Mouse (Mus musculus): Measurements from ENCODE around the gene Rcc1. TPM values are rescaled to one million over a fixed set of nuclear protein-coding genes. Genes with fewer than 3 reads are reported as not detected.
"Not testable (repeated sequence)": the region's sequence is repeated elsewhere in the genome, so short reads cannot be mapped to it uniquely, and the experiment has no call there.

Rcc1 gene
- polyA plus RNA-seq, 1 experiment from 2014 or later, result 164 TPM

DNA sequence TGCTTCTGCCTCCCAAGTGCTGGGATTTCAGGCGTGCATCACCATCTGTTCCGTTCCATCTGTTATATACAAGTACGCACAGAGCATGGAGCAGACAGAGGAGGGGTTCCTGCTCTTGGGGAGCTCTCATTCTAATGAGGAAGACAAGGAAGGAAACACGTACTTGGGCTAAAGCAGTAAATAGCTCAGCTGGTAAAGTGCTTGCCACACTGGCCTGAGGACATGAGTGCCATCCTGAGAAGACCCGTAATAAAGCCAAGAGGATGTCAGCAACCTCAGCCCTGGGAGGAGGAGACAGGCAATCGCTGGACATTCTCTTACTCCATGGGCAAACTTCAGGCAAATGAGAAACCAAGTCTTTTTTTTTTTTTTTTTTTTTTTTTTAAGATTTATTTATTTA, 47.4 kb downstream of the Rcc1 start:
- Histone ChIP-seq H3K4me3 (no peak overlapping the region), H3K4me1 (peaks cover 26% of the 10 kb centered on the region), H3K27ac (replicated peaks) (no peak overlapping the region), H3K27me3 (ENCODE audit: low read depth, poor library complexity, severe bottlenecking) (no peaks in the 10 kb centered on the region), H3K36me3 (peaks cover 18% of the 10 kb centered on the region), H3K9me3 (replicated peaks) (no peaks in the 10 kb centered on the region)
- no peak for DNase-seq (ENCODE audit: low spot score)
- WGBS, result 84% methylated on average over 6 of the region's 6 CpGs

GRCm38 (mm10) chr4:132305276-132305675, 48.1 kb downstream of the Rcc1 start:
- Histone ChIP-seq H3K4me1 (peaks cover 25% of the 10 kb centered on the region), H3K36me3 (peaks cover 11% of the 10 kb centered on the region), H3K4me3 (no peak overlapping the region), H3K27me3 (ENCODE audit: low read depth, poor library complexity, severe bottlenecking) (no peaks in the 10 kb centered on the region), H3K27ac (replicated peaks) (no peak overlapping the region), H3K9me3 (replicated peaks) (no peaks in the 10 kb centered on the region)
- no peak for DNase-seq (ENCODE audit: low spot score)
- 88% methylated on average over 8 of the region's 8 CpGs for WGBS

GRCm38 (mm10) chr4:132303484-132303883, 49.9 kb downstream of the Rcc1 start:
- not testable (repeated sequence) for H3K9me3 ChIP-seq (replicated peaks); H3K36me3 ChIP-seq; DNase-seq (ENCODE audit: low spot score); H3K27me3 ChIP-seq (ENCODE audit: low read depth, poor library complexity, severe bottlenecking); H3K27ac ChIP-seq (replicated peaks)
- Histone ChIP-seq H3K4me1 (peaks cover 14% of the 10 kb centered on the region), H3K4me3 (peak overlapping the region; percentile 59)
- WGBS, result 47% methylated on average over 6 of the region's 6 CpGs

DNA sequence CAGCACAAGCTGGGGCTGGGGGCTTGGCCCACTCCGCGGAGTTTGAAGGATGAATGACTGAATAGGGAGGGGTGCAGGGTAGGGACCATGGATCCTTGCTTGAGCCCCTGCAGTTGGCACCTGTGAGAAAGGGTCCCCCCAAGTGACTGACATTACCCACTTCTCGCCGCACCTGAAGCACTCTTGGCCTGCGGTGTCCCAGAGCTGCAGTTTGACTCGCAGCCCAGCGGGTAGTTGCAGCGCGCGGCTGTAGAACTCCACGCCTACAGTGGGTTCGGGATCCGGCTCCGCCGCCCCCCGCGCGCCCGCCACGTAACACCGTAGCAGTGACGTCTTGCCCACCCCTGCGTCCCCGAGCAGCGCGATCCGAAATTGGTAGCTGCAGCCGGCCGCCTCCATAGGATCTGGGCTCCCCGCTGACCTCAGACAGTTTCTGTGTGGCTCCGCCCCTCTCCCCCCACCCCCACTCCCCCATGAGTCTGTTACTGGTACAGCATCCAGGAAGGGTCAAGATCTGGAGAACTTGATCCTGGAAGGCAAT, 50.4 kb downstream of the Rcc1 start, which contains the start of gene Rab42:
Gene Rab42, minus strand, starts transcription at position 447 of the 541 bp plus-strand sequence.
- Histone ChIP-seq H3K27ac (replicated peaks) (peak within 1 kb of the TSS; percentile 70), H3K4me1 (peaks cover 14% of the 10 kb centered on the region)
- WGBS, result 2% methylated on average over 31 of the region's 31 CpGs

GRCm38 (mm10) chr4:132301965-132302938, 51.2 kb downstream of the Rcc1 start:
- 76% methylated on average over 16 of the region's 16 CpGs for WGBS
- H3K27me3 ChIP-seq (ENCODE audit: low read depth, poor library complexity, severe bottlenecking), result no peaks in the 10 kb centered on the region
- peak overlapping the region; percentile 59 for H3K4me3 ChIP-seq
- H3K36me3 ChIP-seq, result no peaks in the 10 kb centered on the region
- no peaks in the 10 kb centered on the region for H3K9me3 ChIP-seq (replicated peaks)
- H3K4me1 ChIP-seq, result peaks cover 14% of the 10 kb centered on the region
- DNase-seq (ENCODE audit: low spot score), result no peak
- H3K27ac ChIP-seq (replicated peaks), result peak overlapping the region; percentile 70; the same call in 1 of the 2 replicates

More for the DNA sequence above, 50.4 kb downstream of the Rcc1 start, which contains the start of gene Rab42:
- H3K4me3 ChIP-seq, result peak within 1 kb of the TSS; percentile 59
- DNase-seq (ENCODE audit: low spot score), result peak; percentile 64
- no peaks in the 10 kb centered on the region for H3K36me3 ChIP-seq
- H3K9me3 ChIP-seq (replicated peaks), result no peaks in the 10 kb centered on the region
- no peaks in the 10 kb centered on the region for H3K27me3 ChIP-seq (ENCODE audit: low read depth, poor library complexity, severe bottlenecking)

- Histone ChIP-seq H3K4me1 (peaks cover 14% of the 10 kb centered on the region), H3K27me3 (ENCODE audit: low read depth, poor library complexity, severe bottlenecking) (no peaks in the 10 kb centered on the region), H3K4me3 (no peak overlapping the region), H3K9me3 (replicated peaks) (no peaks in the 10 kb centered on the region), H3K36me3 (no peaks in the 10 kb centered on the region), H3K27ac (replicated peaks) (no peak overlapping the region)
- DNase-seq (ENCODE audit: low spot score), result no peak
- WGBS, result 90% methylated on average over 6 of the region's 6 CpGs
Measured at GRCm38 (mm10) chr4:132301486-132301885, 51.9 kb downstream of the Rcc1 start.

DNA sequence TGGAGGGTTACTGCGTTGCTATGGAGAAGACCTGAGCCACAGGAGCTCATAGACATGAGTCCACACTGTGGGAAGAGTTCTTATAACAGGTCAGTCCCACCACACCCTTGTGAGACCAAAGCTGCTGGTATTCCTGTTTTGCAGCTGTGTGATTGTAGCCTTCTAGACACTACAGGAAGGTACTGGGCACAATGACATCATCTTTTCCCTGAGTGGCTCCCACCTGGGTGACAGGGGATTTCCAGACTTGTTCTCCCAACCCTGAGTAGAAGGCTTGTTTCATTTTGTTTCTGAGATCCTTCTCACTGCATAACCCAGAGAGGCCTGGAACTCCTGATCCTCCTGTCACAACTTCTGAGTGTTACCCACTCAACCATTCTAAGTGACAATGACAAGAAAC, 53.6 kb downstream of the Rcc1 start:
- Histone ChIP-seq H3K4me3 (no peak overlapping the region), H3K4me1 (peaks cover 14% of the 10 kb centered on the region), H3K9me3 (replicated peaks) (no peaks in the 10 kb centered on the region), H3K36me3 (peaks cover under 1% of the 10 kb centered on the region; the same call in 1 of the 2 replicates), H3K27ac (replicated peaks) (no peak overlapping the region), H3K27me3 (ENCODE audit: low read depth, poor library complexity, severe bottlenecking) (no peaks in the 10 kb centered on the region)
- no peak for DNase-seq (ENCODE audit: low spot score)
- WGBS, result 92% methylated on average over 1 of the region's 1 CpGs

DNA sequence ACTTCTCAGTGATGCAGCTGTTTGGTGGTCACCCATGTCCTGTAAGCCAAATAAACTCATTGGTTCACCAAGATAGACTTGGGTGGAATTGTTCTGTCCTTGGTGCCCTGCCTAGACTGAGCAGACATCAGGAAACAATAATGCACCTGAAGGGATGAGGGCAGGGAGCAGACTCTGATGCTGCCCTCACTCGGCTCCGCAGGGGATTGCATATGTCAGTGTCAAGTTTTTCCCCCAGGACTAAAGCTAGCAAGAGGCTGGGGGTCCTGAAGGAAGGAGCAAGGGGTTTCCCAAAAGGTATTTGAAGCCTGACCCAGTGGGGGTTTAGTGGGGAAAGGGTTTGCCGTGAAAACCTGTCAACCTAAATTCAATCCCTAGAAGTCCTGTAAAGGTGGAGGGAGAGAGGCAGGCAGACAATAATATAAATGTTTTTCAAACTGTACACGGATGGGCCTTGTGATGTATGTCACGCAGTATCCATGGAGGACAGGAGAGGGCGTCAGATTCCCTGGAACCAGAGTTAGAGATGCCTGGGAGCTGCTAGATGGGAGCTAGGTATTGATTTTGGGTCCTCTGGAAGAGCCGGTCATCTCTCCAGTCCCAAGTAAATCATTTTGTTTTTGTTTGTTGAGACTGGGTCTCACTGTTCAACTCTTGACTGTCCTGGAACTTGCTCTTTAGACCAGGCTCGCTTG, 57.6 kb downstream of the Rcc1 start:
- H3K4me3 ChIP-seq, result no peak overlapping the region
- no peaks in the 10 kb centered on the region for H3K27me3 ChIP-seq (ENCODE audit: low read depth, poor library complexity, severe bottlenecking)
- no peak overlapping the region for H3K27ac ChIP-seq (replicated peaks)
- DNase-seq (ENCODE audit: low spot score), result no peak
- 46% methylated on average over 8 of the region's 8 CpGs for WGBS
- peaks cover 40% of the 10 kb centered on the region for H3K36me3 ChIP-seq
- no peaks in the 10 kb centered on the region for H3K4me1 ChIP-seq
- peaks cover 6% of the 10 kb centered on the region; the same call in 1 of the 2 replicates for H3K9me3 ChIP-seq (replicated peaks)

DNA sequence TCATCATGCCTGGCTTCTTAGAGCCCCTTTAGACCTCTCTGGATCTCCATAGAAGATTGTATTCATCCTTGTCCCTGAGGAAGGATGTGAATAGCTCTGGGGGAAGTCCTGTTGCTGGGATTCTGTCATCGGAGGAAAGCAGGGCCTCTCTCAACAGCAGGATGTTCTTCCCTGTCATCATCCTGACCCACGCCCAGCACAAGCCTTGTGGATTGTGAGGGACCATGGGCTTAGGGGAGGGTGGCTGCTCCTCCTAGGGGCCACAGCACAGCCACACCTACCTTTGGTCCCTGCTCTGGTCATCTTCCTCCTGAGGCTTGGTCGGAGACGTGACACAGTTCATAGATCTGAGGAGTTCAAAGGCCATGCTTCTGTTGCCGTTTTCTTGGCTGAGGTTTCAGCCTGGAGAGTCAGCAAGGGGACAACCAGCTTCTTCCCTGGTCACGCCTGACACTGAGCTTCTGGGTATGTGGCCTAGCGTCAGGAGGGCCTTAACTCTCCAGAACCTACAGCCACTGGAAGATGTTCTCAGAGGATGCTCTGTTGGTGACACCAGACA, 59.6 kb downstream of the Rcc1 start:
- DNase-seq (ENCODE audit: low spot score), result no peak
- Histone ChIP-seq H3K36me3 (peaks cover 57% of the 10 kb centered on the region), H3K27ac (replicated peaks) (no peak overlapping the region), H3K4me3 (no peak overlapping the region), H3K27me3 (ENCODE audit: low read depth, poor library complexity, severe bottlenecking) (no peaks in the 10 kb centered on the region), H3K9me3 (replicated peaks) (peaks cover 7% of the 10 kb centered on the region; the same call in 1 of the 2 replicates), H3K4me1 (no peaks in the 10 kb centered on the region)
- WGBS, result 85% methylated on average over 7 of the region's 7 CpGs

DNA sequence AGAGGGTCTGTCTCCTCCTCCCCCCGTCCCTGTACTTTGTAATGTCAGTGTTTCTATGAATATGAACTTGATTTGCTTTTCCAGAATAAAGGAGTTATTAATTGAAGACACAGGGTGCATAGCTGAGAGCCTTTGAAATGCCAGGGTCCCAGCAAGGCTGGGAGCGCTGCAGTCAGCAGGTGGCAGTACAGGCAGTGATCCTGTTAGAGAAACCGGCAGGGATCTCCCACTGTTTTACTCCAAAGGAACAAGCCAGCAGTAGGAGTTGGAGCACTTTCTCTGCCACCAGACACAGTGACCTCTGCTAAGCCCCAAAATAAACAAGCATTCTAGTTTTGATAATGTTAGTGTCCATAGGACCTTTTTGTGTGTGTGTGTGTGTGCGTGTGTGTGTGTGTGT, 60.4 kb downstream of the Rcc1 start:
- H3K4me3 ChIP-seq, result no peak overlapping the region
- H3K9me3 ChIP-seq (replicated peaks), result peaks cover 7% of the 10 kb centered on the region; the same call in 1 of the 2 replicates
- peaks cover 57% of the 10 kb centered on the region for H3K36me3 ChIP-seq
- H3K27ac ChIP-seq (replicated peaks), result no peak overlapping the region
- no peak for DNase-seq (ENCODE audit: low spot score)
- H3K4me1 ChIP-seq, result no peaks in the 10 kb centered on the region
- WGBS, result 45% methylated on average over 4 of the region's 4 CpGs
- no peaks in the 10 kb centered on the region for H3K27me3 ChIP-seq (ENCODE audit: low read depth, poor library complexity, severe bottlenecking)

DNA sequence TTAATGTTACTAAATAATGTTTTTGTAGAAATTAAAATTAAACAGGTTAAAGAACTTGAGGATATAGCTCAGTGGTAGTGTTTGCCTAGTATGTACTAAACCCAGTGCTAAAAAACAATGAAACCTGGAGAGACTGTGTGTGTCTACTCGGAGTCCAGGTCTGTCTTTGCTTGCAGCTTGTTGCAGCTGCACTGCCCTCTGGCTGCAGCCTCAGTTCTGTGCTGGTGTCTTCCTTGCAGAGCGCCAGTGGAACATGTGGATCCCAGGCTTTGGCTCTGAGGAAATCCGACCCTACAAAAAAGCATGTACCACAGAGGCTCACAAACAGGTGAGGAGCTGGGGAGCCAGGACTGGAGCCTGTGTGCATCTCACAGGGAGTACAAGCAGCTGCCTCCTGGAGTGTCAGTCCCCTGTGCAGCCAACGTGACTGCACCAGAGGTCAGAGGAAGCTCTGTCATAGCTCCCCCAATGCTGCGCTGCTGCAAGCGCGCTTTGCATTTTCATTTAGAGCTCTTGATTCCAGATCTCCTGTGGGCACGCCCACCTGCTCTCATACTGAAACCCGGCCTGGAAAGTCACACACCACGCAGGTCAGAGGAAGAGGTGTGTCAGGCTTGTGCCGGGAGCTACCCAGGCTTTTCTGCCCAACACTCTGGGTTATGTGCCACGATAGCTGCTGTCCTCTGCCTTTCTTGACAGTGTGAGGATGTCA, 61.6 kb downstream of the Rcc1 start:
- WGBS, result 87% methylated on average over 12 of the region's 12 CpGs
- H3K27ac ChIP-seq (replicated peaks), result no peak overlapping the region
- no peaks in the 10 kb centered on the region for H3K4me1 ChIP-seq
- no peak overlapping the region for H3K4me3 ChIP-seq
- peaks cover 7% of the 10 kb centered on the region; the same call in 1 of the 2 replicates for H3K9me3 ChIP-seq (replicated peaks)
- DNase-seq (ENCODE audit: low spot score), result no peak
- H3K27me3 ChIP-seq (ENCODE audit: low read depth, poor library complexity, severe bottlenecking), result no peaks in the 10 kb centered on the region
- H3K36me3 ChIP-seq, result peaks cover 68% of the 10 kb centered on the region

- no peak for DNase-seq (ENCODE audit: low spot score)
- Histone ChIP-seq H3K27me3 (ENCODE audit: low read depth, poor library complexity, severe bottlenecking) (no peaks in the 10 kb centered on the region), H3K27ac (replicated peaks) (no peak overlapping the region), H3K9me3 (replicated peaks) (peaks cover 7% of the 10 kb centered on the region; the same call in 1 of the 2 replicates), H3K36me3 (peaks cover 76% of the 10 kb centered on the region), H3K4me1 (no peaks in the 10 kb centered on the region), H3K4me3 (no peak overlapping the region)
- WGBS, result 94% methylated on average over 4 of the region's 4 CpGs
Measured at GRCm38 (mm10) chr4:132291056-132291455, 62.3 kb downstream of the Rcc1 start.
